Mouse (Mus musculus): Measurements from ENCODE around the gene Rpp21. TPM values are rescaled to one million over a fixed set of nuclear protein-coding genes. Genes with fewer than 3 reads are reported as not detected.
A peak's percentile ranks its signal among the peaks of the same experiment; 100 is the strongest.
"Not testable (repeated sequence)": the region's sequence is repeated elsewhere in the genome, so short reads cannot be mapped to it uniquely, and the experiment has no call there.

Gene Rpp21
- polyA plus RNA-seq, 1 experiment from 2014 or later = 103 TPM

DNA sequence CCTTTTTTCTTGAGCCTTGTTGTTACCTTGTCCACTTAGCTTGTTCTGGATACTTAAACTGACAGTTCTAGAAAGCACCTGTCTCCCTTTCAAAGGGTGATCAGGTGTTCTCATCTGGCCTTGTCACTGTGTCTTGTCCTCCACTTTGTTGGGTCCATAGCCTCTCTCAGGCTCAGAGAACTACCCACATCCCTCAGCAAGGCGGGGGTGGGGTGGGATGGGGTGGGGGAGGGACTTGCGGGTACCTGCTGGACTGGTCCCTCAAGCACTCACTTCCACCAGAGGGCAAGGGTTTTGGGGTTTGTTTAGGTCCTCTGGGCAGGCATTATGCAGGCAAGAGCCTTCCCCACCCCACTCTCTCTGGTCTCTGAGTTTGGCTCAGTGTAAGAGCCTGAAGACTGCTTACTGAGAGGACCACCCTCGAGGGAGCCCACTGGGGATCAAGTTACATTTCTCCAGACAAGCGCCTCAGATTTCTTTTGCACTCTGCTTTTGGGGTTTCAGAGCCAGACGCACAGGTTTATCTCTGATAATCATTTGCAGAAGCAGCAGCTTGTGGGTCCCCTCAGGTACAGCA, 17.1 kb downstream of the Rpp21 start:
- Histone ChIP-seq H3K4me1 (replicated peaks; ENCODE audit: control insufficient read depth, insufficient read depth, low read length) (no peaks in the 10 kb centered on the region), H3K9ac (ENCODE audit: low read depth, low read length) (no peak overlapping the region), H3K4me3 (ENCODE audit: low read depth, low read length) (no peak overlapping the region), H3K9me3 (ENCODE audit: control insufficient read depth) (no peaks in the 10 kb centered on the region), H3K36me3 (ENCODE audit: control insufficient read depth, insufficient read depth) (no peaks in the 10 kb centered on the region), H3K4me2 (replicated peaks; ENCODE audit: low read depth) (no peak overlapping the region), H3K27me3 (replicated peaks; ENCODE audit: control insufficient read depth, insufficient read depth, low read length) (peaks cover 14% of the 10 kb centered on the region), H3K27ac (ENCODE audit: low read depth, low read length) (no peak overlapping the region)
- no peak for ATAC-seq
- 5% methylated on average over 5 of the region's 5 CpGs for WGBS
- TF ChIP-seq CTCF (IDR thresholded peaks at IDR 0.05; ENCODE audit: low read depth) = no peak

DNA sequence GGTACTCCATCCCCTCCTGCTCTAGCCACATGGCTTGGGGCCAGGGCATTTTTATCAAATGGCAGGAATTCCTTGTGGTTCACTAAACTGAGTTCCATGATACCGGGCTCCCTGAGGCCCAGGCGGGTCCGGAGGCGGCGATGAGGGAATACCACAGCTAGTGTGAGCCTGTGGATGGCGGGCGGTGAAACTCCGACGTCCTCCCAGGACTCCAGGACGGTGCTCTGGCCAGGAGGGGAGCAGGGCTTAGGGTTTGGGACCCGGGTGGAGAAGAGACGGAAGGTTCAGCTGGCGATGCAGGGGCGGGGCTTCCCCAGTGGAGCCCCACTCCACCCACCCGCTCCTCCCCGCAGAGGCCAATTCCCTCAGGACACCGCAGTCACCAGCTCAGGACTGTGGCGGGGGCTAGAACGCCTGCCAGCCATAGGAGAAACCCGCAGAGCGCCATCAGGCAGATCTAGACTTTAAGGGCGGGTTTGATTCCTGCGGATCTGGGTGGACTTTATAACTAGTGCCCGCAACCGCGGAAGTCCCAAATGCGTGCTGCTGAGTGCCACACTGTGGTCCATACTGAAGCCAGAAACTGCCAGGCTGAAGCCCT, 20.4 kb downstream of the Rpp21 start:
- no peak for ATAC-seq
- H3K9me3 ChIP-seq (ENCODE audit: control insufficient read depth) = no peaks in the 10 kb centered on the region
- H3K36me3 ChIP-seq (ENCODE audit: control insufficient read depth, insufficient read depth) = no peaks in the 10 kb centered on the region
- no peaks in the 10 kb centered on the region for H3K4me1 ChIP-seq (replicated peaks; ENCODE audit: control insufficient read depth, insufficient read depth, low read length)
- H3K27me3 ChIP-seq (replicated peaks; ENCODE audit: control insufficient read depth, insufficient read depth, low read length) = peaks cover 18% of the 10 kb centered on the region
- peak overlapping the region; percentile 68 for H3K4me2 ChIP-seq (replicated peaks; ENCODE audit: low read depth)
- no peak overlapping the region for H3K27ac ChIP-seq (ENCODE audit: low read depth, low read length)
- no peak for TF ChIP-seq CTCF (IDR thresholded peaks at IDR 0.05; ENCODE audit: low read depth)
- WGBS = 5% methylated on average over 27 of the region's 27 CpGs
- H3K4me3 ChIP-seq (ENCODE audit: low read depth, low read length) = peak overlapping the region; percentile 41
- H3K9ac ChIP-seq (ENCODE audit: low read depth, low read length) = no peak overlapping the region

DNA sequence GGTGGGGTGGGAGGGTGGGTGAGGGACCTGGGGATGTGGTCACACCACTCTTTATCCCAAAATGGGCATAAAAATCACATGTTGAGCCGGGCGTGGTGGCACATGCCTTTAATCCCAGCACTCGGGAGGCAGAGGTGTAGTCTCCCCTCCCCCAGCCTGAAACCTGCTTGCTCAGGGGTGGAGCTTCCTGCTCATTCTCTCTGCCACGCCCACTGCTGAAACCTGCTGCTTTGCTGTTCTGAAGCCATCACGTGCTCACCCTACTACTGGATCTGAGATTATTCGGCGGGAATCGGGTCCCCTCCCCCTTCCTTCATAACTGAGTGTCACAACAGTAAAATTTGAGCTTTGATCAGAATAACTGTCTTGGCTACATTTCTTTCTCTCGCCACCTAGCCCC, 22.6 kb downstream of the Rpp21 start:
- ATAC-seq; H3K36me3 ChIP-seq (ENCODE audit: control insufficient read depth, insufficient read depth); H3K4me3 ChIP-seq (ENCODE audit: low read depth, low read length); H3K4me2 ChIP-seq (replicated peaks; ENCODE audit: low read depth); H3K4me1 ChIP-seq (replicated peaks; ENCODE audit: control insufficient read depth, insufficient read depth, low read length); H3K9me3 ChIP-seq (ENCODE audit: control insufficient read depth); H3K27ac ChIP-seq (ENCODE audit: low read depth, low read length); H3K9ac ChIP-seq (ENCODE audit: low read depth, low read length): not testable (repeated sequence)
- 9% methylated on average over 8 of the region's 9 CpGs for WGBS
- H3K27me3 ChIP-seq (replicated peaks; ENCODE audit: control insufficient read depth, insufficient read depth, low read length) = peaks cover 28% of the 10 kb centered on the region

DNA sequence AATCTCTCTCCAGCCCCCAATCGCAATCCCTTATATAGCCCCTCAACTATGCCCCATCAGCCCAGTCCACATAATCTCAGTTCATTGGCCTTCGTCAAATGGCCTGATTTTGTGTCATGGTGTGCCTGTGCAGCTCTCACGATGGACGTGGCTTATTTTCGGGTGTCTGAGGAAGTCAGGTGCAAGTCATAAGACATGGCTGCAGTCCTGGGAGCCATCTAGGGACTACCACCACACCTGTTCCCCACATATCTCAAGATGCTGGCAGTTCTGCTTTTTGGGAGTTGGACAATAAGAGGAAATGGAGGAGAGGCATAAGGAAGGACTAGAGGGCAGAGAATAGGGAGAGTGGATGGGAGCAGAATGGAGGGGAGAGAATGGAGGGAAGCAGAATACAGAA, 24.3 kb downstream of the Rpp21 start:
- Histone ChIP-seq H3K9me3 (ENCODE audit: control insufficient read depth) (no peaks in the 10 kb centered on the region), H3K27ac (ENCODE audit: low read depth, low read length) (no peak overlapping the region), H3K4me1 (replicated peaks; ENCODE audit: control insufficient read depth, insufficient read depth, low read length) (no peaks in the 10 kb centered on the region), H3K27me3 (replicated peaks; ENCODE audit: control insufficient read depth, insufficient read depth, low read length) (peaks cover 44% of the 10 kb centered on the region), H3K36me3 (ENCODE audit: control insufficient read depth, insufficient read depth) (no peaks in the 10 kb centered on the region), H3K9ac (ENCODE audit: low read depth, low read length) (no peak overlapping the region), H3K4me3 (ENCODE audit: low read depth, low read length) (no peak overlapping the region), H3K4me2 (replicated peaks; ENCODE audit: low read depth) (no peak overlapping the region)
- WGBS = 85% methylated on average over 5 of the region's 5 CpGs
- no peak for TF ChIP-seq CTCF (IDR thresholded peaks at IDR 0.05; ENCODE audit: low read depth)
- ATAC-seq = no peak

DNA sequence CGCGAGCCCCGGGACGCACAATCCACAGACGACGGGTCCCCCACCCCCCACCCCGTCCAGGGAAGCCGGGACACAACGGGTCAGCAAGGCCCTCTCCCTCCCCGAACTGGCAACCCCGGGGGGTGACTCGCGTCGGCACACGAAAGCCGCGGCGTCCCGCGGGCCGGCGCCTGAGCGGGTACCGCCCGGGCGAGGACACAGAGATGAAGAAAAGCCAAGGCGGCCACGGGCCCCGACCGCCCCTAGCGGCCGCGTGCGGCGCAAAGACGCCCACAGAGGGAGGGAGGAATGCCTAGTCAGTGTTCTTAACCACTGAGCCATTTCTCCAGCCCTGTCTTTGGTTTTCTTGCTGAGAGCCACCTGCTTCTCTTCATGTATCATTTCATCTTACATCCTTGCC, 26.6 kb downstream of the Rpp21 start:
- no peak overlapping the region for H3K4me3 ChIP-seq (ENCODE audit: low read depth, low read length)
- peaks cover 36% of the 10 kb centered on the region; the same call in 1 of the 2 replicates for H3K27me3 ChIP-seq (replicated peaks; ENCODE audit: control insufficient read depth, insufficient read depth, low read length)
- peak; percentile 87 for TF ChIP-seq CTCF (IDR thresholded peaks at IDR 0.05; ENCODE audit: low read depth)
- H3K9ac ChIP-seq (ENCODE audit: low read depth, low read length) = no peak overlapping the region
- H3K36me3 ChIP-seq (ENCODE audit: control insufficient read depth, insufficient read depth) = no peaks in the 10 kb centered on the region
- no peak for ATAC-seq
- no peaks in the 10 kb centered on the region for H3K4me1 ChIP-seq (replicated peaks; ENCODE audit: control insufficient read depth, insufficient read depth, low read length)
- H3K4me2 ChIP-seq (replicated peaks; ENCODE audit: low read depth) = no peak overlapping the region
- no peaks in the 10 kb centered on the region for H3K9me3 ChIP-seq (ENCODE audit: control insufficient read depth)
- no peak overlapping the region for H3K27ac ChIP-seq (ENCODE audit: low read depth, low read length)
- 14% methylated on average over 35 of the region's 36 CpGs for WGBS

DNA sequence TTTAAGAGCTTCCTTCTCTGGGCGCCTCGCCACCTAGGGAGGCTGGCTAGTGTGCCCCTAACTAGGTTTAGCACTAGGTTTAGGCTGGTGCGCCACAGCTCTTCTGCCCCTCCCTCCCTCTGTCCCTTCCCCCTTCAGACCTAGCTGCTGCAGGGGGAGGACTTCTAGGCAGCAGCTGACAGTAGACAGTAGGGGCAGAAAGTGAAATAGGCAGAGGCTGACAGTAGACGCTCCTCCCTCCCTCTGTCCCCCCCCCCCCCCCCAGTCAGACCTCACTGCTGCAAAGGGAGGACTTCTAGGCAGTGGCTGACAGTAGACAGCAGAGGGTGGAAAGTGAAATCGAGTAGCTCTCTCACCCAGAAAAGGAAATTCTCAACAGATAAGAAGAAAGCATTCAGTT, 28.8 kb downstream of the Rpp21 start:
- no peak overlapping the region for H3K27ac ChIP-seq (ENCODE audit: low read depth, low read length)
- no peak overlapping the region for H3K9ac ChIP-seq (ENCODE audit: low read depth, low read length)
- no peak for ATAC-seq
- H3K4me2 ChIP-seq (replicated peaks; ENCODE audit: low read depth) = no peak overlapping the region
- no peaks in the 10 kb centered on the region for H3K36me3 ChIP-seq (ENCODE audit: control insufficient read depth, insufficient read depth)
- H3K4me1 ChIP-seq (replicated peaks; ENCODE audit: control insufficient read depth, insufficient read depth, low read length) = no peaks in the 10 kb centered on the region
- no peak overlapping the region for H3K4me3 ChIP-seq (ENCODE audit: low read depth, low read length)
- H3K9me3 ChIP-seq (ENCODE audit: control insufficient read depth) = no peaks in the 10 kb centered on the region
- peaks cover 47% of the 10 kb centered on the region for H3K27me3 ChIP-seq (replicated peaks; ENCODE audit: control insufficient read depth, insufficient read depth, low read length)
- no peak for TF ChIP-seq CTCF (IDR thresholded peaks at IDR 0.05; ENCODE audit: low read depth)
- WGBS = 7% methylated on average over 5 of the region's 5 CpGs
